Mouse (Mus musculus) myocyte (in vitro differentiated cells): ENCODE measurements around the gene Plin3. TPM values are rescaled to one million over a fixed set of nuclear protein-coding genes. Genes with fewer than 3 reads are reported as not detected.

Experiments used
- H3K27me3 ChIP-seq: one replicate; pipeline ENCODE4 v1.6.1; 2011; ENCODE audit not compliant: control insufficient read depth, insufficient read depth, insufficient read length
- H3K36me3 ChIP-seq: one replicate; pipeline ENCODE4 v1.6.1; 2011; ENCODE audit not compliant: control insufficient read depth, insufficient read depth
- H3K4me2 ChIP-seq: one replicate; pipeline ENCODE4 v1.6.1; 2011; ENCODE audit warnings: low read depth, control low read depth
- H3K4me3 ChIP-seq: one replicate; pipeline ENCODE4 v1.5.1; 2011; ENCODE audit warnings: mild to moderate bottlenecking, control low read depth, moderate library complexity
- H3K79me2 ChIP-seq: one replicate; pipeline ENCODE4 v1.6.1; 2011; ENCODE audit not compliant: control insufficient read depth, insufficient read depth
- H3ac ChIP-seq: one replicate; pipeline ENCODE4 v1.6.1; 2011; ENCODE audit not compliant: control insufficient read depth, insufficient read length
- CEBPB ChIP-seq: IDR thresholded peaks from 2 replicates; pipeline ENCODE4 v1.6.1; 2011; ENCODE audit warnings: mild to moderate bottlenecking, moderate library complexity; ENCODE audit not compliant: poor library complexity, insufficient read depth, severe bottlenecking
- E2F4 ChIP-seq: IDR thresholded peaks from one replicate; pipeline ENCODE4 v1.6.1; 2011; ENCODE audit warnings: mild to moderate bottlenecking, control low read depth, moderate library complexity; ENCODE audit not compliant: insufficient read depth
- MAX ChIP-seq: IDR thresholded peaks from one replicate; pipeline ENCODE4 v1.6.1; 2011; ENCODE audit warnings: low read depth, mild to moderate bottlenecking, control low read depth
- MYOD1 ChIP-seq, 3 experiments: IDR thresholded peaks; one replicate each; pipeline ENCODE4 v1.6.1; 2011; ENCODE audit warnings: control low read depth in 2 of 3, low read depth in 2 of 3, mild to moderate bottlenecking in 2 of 3, moderate library complexity in 1 of 3; ENCODE audit not compliant: insufficient read length in 2 of 3, control insufficient read depth in 1 of 3
- MYOG ChIP-seq, 3 experiments: IDR thresholded peaks; one replicate each; pipeline ENCODE4 v1.6.1; 2011; ENCODE audit warnings: control low read depth in 2 of 3, low read depth in 2 of 3, mild to moderate bottlenecking in 2 of 3; ENCODE audit not compliant: insufficient read length in 2 of 3, control insufficient read depth in 1 of 3, insufficient read depth in 1 of 3
- POLR2A ChIP-seq: IDR thresholded peaks from one replicate; pipeline ENCODE4 v1.6.1; 2011; ENCODE audit warnings: low read depth, mild to moderate bottlenecking, control low read depth, moderate library complexity; ENCODE audit not compliant: insufficient read length
- POLR2AphosphoS2 ChIP-seq: IDR thresholded peaks from one replicate; pipeline ENCODE4 v1.6.1; 2011; ENCODE audit warnings: low read depth, control low read depth; ENCODE audit not compliant: insufficient read length
- REST ChIP-seq: IDR thresholded peaks from one replicate; pipeline ENCODE4 v1.6.1; 2011; ENCODE audit warnings: mild to moderate bottlenecking, control low read depth, moderate library complexity; ENCODE audit not compliant: insufficient read depth, insufficient read length
- SRF ChIP-seq: IDR thresholded peaks from one replicate; pipeline ENCODE4 v1.6.1; 2011; ENCODE audit warnings: low read depth; ENCODE audit not compliant: control insufficient read depth, insufficient read length
- TCF12 ChIP-seq: IDR thresholded peaks from one replicate; pipeline ENCODE4 v1.6.1; 2011; ENCODE audit warnings: mild to moderate bottlenecking, control low read depth; ENCODE audit not compliant: poor library complexity, insufficient read depth, severe bottlenecking
- TCF3 ChIP-seq: IDR thresholded peaks from one replicate; pipeline ENCODE4 v1.6.1; 2011; ENCODE audit warnings: low read depth, control low read depth; ENCODE audit not compliant: insufficient read length
- USF1 ChIP-seq: IDR thresholded peaks from one replicate; pipeline ENCODE4 v1.6.1; 2011; ENCODE audit warnings: low read depth, mild to moderate bottlenecking, control low read depth, moderate library complexity
- polyA plus RNA-seq: library from polyadenylated mRNA; unstranded; fragments of >200 nt; fragmentation: generic; extraction: Trizol; gene quantifications from one replicate; pipeline ENCODE4 v1.2.1, GENCODE M21; 2012; ENCODE audit warnings: missing spikeins

The Plin3 gene
- polyA plus RNA-seq, 1 experiment, result 44.8 TPM

DNA sequence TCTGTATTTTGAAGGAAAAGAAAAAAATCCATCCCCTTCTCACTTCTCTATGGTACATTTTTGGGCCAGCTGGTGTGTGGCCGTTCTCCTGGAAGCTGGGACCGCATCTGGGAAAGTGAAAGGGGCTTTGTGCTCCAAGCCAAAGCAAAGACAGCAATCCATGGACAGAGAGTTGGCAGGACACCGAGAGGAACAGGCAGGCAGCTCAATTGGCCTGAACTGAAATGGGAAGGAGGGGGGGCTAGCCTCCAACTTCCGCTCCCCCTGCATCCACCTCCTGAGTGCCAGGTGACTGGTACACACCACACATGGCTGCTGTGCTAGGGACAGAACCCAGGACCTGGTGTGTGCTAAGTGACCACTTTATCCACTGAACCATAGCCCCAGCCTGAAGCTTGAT is 9.9 kb downstream of the Plin3 start:
- H3K79me2 ChIP-seq, result peaks cover 3% of the 10 kb centered on the region

DNA sequence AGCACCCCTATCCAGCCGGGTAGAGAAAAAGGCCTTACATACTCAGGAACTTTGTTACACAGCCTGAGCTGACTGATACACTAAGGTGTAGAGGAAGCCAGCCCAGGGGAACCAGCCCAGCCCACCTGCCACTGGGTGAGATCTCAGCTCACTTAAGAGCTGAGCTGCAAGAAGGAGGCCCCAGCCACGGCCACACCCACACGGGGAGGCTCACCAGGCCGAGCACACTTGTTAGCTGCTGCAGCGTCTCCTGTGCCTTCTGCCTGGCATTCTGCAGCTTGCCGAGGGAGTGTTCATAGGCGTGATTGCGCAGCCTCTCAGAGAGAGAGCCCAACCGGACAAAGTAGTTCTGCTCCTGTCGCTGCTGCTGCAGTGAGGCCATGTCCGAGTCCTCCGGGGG is 11.5 kb downstream of the Plin3 start:
- H3K4me2 ChIP-seq, result no peak overlapping the region
- no peak overlapping the region for H3ac ChIP-seq
- no peaks in the 10 kb centered on the region for H3K27me3 ChIP-seq
- H3K4me3 ChIP-seq, result no peak overlapping the region
- peaks cover 8% of the 10 kb centered on the region for H3K36me3 ChIP-seq
- no peak for TF ChIP-seq USF1
- TF ChIP-seq REST, result no peak
- TF ChIP-seq TCF3, result no peak
- TF ChIP-seq MAX, result no peak
- TF ChIP-seq CEBPB, result no peak
- TF ChIP-seq TCF12, result no peak
- TF ChIP-seq POLR2A, result no peak
- TF ChIP-seq E2F4, result no peak
- no peak for TF ChIP-seq SRF
- no peak for TF ChIP-seq POLR2AphosphoS2
- TF ChIP-seq MYOD1 (IDR thresholded peaks at IDR 0.05; ENCODE audit: control insufficient read depth in 1 of 3, insufficient read length in 2 of 3, low read depth in 2 of 3), result no peak
- TF ChIP-seq MYOG (IDR thresholded peaks at IDR 0.05; ENCODE audit: control insufficient read depth in 1 of 3, insufficient read depth in 1 of 3, insufficient read length in 2 of 3, low read depth in 2 of 3), result no peak
- H3K79me2 ChIP-seq, result peaks cover under 1% of the 10 kb centered on the region

More for the DNA sequence above, 9.9 kb downstream of the Plin3 start:
- TF ChIP-seq SRF (no peak), TCF12 (no peak), POLR2A (no peak), MAX (no peak), USF1 (no peak), POLR2AphosphoS2 (no peak), E2F4 (no peak), MYOD1 (IDR thresholded peaks at IDR 0.05; ENCODE audit: control insufficient read depth in 1 of 3, insufficient read length in 2 of 3, low read depth in 2 of 3) (no peak), MYOG (IDR thresholded peaks at IDR 0.05; ENCODE audit: control insufficient read depth in 1 of 3, insufficient read depth in 1 of 3, insufficient read length in 2 of 3, low read depth in 2 of 3) (no peak)
- Histone ChIP-seq H3K27me3 (no peaks in the 10 kb centered on the region), H3K4me2 (no peak overlapping the region), H3K4me3 (no peak overlapping the region), H3ac (no peak overlapping the region), H3K36me3 (peaks cover 8% of the 10 kb centered on the region)

DNA sequence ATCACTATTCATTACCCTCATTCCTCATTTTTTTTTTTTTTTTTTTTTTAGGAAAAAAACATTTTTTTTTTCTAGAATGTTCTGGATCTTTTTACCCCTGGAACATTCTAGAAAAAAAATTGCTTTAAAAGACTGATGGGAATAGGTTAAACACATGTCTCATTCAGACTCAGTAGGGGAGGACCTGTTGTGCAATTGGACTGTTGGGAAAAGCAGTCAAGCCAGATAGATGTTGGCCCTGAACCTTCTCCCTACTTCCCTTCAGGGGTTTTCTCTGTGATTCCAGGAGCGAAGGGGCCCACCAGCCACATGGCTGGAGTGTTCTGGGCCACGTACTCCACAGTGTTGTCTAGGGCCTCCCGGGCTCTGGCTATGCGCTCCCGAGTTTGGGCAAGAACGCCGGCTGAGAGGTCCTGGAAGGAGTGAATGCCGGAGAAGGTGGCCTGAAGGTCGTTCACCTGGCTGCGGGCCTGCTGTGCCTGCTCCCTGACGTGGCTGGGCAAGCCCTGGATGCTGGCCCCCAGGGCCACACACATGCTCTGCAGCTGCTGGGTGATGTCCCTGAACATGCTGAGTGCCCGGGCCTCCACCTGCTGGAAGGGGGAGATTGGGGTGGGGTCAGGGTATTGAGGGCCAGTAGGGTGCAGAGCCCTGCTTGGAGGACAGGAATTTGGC is 13.1 kb downstream of the Plin3 start:
- H3K4me3 ChIP-seq, result no peak overlapping the region
- H3K36me3 ChIP-seq, result peaks cover 3% of the 10 kb centered on the region
- no peaks in the 10 kb centered on the region for H3K27me3 ChIP-seq
- H3ac ChIP-seq, result no peak overlapping the region
- TF ChIP-seq TCF12 (no peak), MAX (no peak), POLR2AphosphoS2 (no peak), CEBPB (no peak), POLR2A (no peak), USF1 (no peak), SRF (no peak), MYOG (IDR thresholded peaks at IDR 0.05; ENCODE audit: control insufficient read depth in 1 of 3, insufficient read depth in 1 of 3, insufficient read length in 2 of 3, low read depth in 2 of 3) (peak in 1 of 3 experiments; percentile 31)
- H3K4me2 ChIP-seq, result no peak overlapping the region
- H3K79me2 ChIP-seq, result peaks cover 9% of the 10 kb centered on the region

- Histone ChIP-seq H3ac (no peak overlapping the region), H3K36me3 (no peaks in the 10 kb centered on the region), H3K4me2 (no peak overlapping the region), H3K27me3 (no peaks in the 10 kb centered on the region), H3K79me2 (peaks cover 9% of the 10 kb centered on the region), H3K4me3 (no peak overlapping the region)
- TF ChIP-seq CEBPB (no peak), POLR2A (no peak), SRF (no peak), E2F4 (no peak), MYOD1 (IDR thresholded peaks at IDR 0.05; ENCODE audit: control insufficient read depth in 1 of 3, insufficient read length in 2 of 3, low read depth in 2 of 3) (no peak), MAX (no peak), REST (no peak), TCF3 (no peak), POLR2AphosphoS2 (no peak), TCF12 (no peak), MYOG (IDR thresholded peaks at IDR 0.05; ENCODE audit: control insufficient read depth in 1 of 3, insufficient read depth in 1 of 3, insufficient read length in 2 of 3, low read depth in 2 of 3) (no peak), USF1 (no peak)
Observed at GRCm38 (mm10) chr17:56278340-56278739, 14.3 kb downstream of the Plin3 start.

DNA sequence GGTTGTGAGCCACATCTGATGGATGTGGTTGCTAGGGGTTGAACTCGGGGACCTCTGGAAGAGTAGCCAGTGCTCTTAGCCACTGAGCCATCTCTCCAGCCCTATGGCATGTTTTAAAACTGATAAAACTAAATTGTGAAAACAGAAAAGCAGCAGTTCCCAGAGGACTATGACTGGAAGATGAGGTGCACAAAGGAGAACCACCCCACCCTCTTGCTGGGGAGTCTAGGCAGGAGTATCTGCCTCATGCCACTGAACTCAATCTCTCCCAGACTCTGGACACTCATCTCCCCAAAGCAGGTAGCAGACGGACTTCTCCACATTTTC is 15.1 kb downstream of the Plin3 start:
- H3K4me2 ChIP-seq, result peak overlapping the region; percentile 85
- no peaks in the 10 kb centered on the region for H3K27me3 ChIP-seq
- H3K79me2 ChIP-seq, result peaks cover 9% of the 10 kb centered on the region
- no peaks in the 10 kb centered on the region for H3K36me3 ChIP-seq
- TF ChIP-seq USF1, result no peak
- TF ChIP-seq TCF3, result no peak
- H3K4me3 ChIP-seq, result peak overlapping the region; percentile 61
- no peak overlapping the region for H3ac ChIP-seq
